Mouse (Mus musculus) testis, adult 2 months (tissue): Measurements from ENCODE around the gene Ovch2.

Source experiments
- CTCF ChIP-seq: fragments of 200-500 bp; IDR thresholded peaks from 2 replicates; pipeline ENCODE4 v1.5.1; 2012; ENCODE audit warnings: low read depth, mild to moderate bottlenecking, inconsistent platforms, low read length, moderate library complexity; ENCODE audit not compliant: control insufficient read depth, insufficient read depth, insufficient replicate concordance
- POLR2A ChIP-seq: fragments of 200-500 bp; IDR thresholded peaks from 2 replicates; pipeline ENCODE4 v1.6.1; 2012; ENCODE audit warnings: low read depth, mild to moderate bottlenecking, inconsistent platforms, low read length, moderate library complexity; ENCODE audit not compliant: control insufficient read depth

DNA sequence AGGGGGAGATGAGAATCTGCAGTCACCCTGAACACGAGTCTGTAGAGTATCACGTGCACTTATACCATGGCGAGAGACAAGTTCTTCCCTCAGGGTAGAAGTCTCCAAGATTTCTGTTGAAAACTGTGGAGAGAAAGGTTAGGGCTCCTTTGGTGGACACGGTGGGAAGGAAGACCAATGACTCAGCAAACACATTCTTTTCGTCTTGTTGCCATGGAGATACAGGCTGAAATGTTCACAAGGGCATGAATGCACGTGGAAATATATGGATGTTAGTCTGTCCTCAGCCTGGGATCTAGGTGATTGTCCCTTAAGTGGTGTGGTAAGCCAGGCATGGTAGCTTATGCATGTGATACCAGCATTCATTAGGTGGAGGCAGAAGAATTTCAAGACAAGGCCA, 30.2 kb downstream of the Ovch2 start:
- TF ChIP-seq CTCF = no peak
- TF ChIP-seq POLR2A = no peak
